Mouse (Mus musculus) CH12.LX (cell line): ENCODE results near the gene Ercc6. TPM values are rescaled to one million over a fixed set of nuclear protein-coding genes. Genes with fewer than 3 reads are reported as not detected.

Source experiments
- DNase-seq: peaks from one replicate; pipeline ENCODE4 v3.0.0-alpha.2; 2013; ENCODE audit errors: extremely low read depth
- H3K27ac ChIP-seq: 2 replicates; pipeline ENCODE4 v1.5.1; 2012; ENCODE audit warnings: low read depth, mild to moderate bottlenecking, control low read depth, moderate library complexity; ENCODE audit not compliant: insufficient read depth
- H3K27me3 ChIP-seq: replicated peaks from 2 replicates; pipeline ENCODE3; 2012; ENCODE audit warnings: inconsistent platforms
- H3K36me3 ChIP-seq, 2 experiments: replicated peaks in 1 of 2; 2 replicates each; pipeline versions ENCODE3 to v1.6.1; 2012; ENCODE audit warnings: inconsistent platforms in 1 of 2, low read length in 1 of 2, mild to moderate bottlenecking in 1 of 2, mixed read lengths in 1 of 2, moderate library complexity in 1 of 2; ENCODE audit not compliant: control insufficient read depth in 1 of 2, insufficient read depth in 1 of 2
- H3K4me1 ChIP-seq, 2 experiments: 2 replicates each; pipeline ENCODE4 v1.6.1; 2012; ENCODE audit warnings: inconsistent platforms in 1 of 2, moderate library complexity in 1 of 2; ENCODE audit not compliant: insufficient read depth in 2 of 2, control insufficient read depth in 1 of 2
- H3K4me2 ChIP-seq: 2 replicates; pipeline ENCODE4 v1.6.1; 2012; ENCODE audit warnings: low read depth, mild to moderate bottlenecking, control low read depth; ENCODE audit not compliant: poor library complexity, insufficient read depth, severe bottlenecking
- H3K4me3 ChIP-seq, 3 experiments: fragments of 150-350 bp in 1 of 3; sonication (generic) in 1 of 3; replicated peaks in 1 of 3; 2 replicates each; pipeline versions ENCODE3 to v1.5.1; 2011 to 2012; ENCODE audit warnings: low read depth in 2 of 3, low read length in 2 of 3, mild to moderate bottlenecking in 2 of 3, moderate library complexity in 2 of 3, control low read depth in 1 of 3, improper control_type of control experiment in 1 of 3, inconsistent platforms in 1 of 3, mixed read lengths in 1 of 3; ENCODE audit not compliant: poor library complexity in 1 of 3
- H3K79me2 ChIP-seq: replicated peaks from 2 replicates; pipeline ENCODE4 v1.6.1; 2012; ENCODE audit warnings: mild to moderate bottlenecking, moderate library complexity; ENCODE audit not compliant: control insufficient read depth, poor library complexity, insufficient read depth, severe bottlenecking; ENCODE audit errors: extremely low read depth
- H3K9ac ChIP-seq: 2 replicates; pipeline ENCODE4 v1.6.1; 2012; ENCODE audit warnings: low read depth, mild to moderate bottlenecking, control low read depth, moderate library complexity; ENCODE audit not compliant: insufficient read depth
- H3K9me3 ChIP-seq: replicated peaks from 2 replicates; pipeline ENCODE3; 2012; ENCODE audit warnings: low read length, inconsistent platforms, mixed read lengths
- BHLHE40 ChIP-seq: IDR thresholded peaks from 2 replicates; pipeline ENCODE4 v1.6.1; 2011; ENCODE audit warnings: mild to moderate bottlenecking, low read depth, low read length, improper control_type of control experiment
- CHD1 ChIP-seq: IDR thresholded peaks from 2 replicates; pipeline ENCODE4 v1.6.1; 2012; ENCODE audit warnings: low read depth, low read length, improper control_type of control experiment, inconsistent platforms
- CHD2 ChIP-seq: IDR thresholded peaks from 2 replicates; pipeline ENCODE4 v1.6.1; 2011; ENCODE audit warnings: low read length, improper control_type of control experiment
- CTCF ChIP-seq, 2 experiments: IDR thresholded peaks in 1 of 2; conservative IDR thresholded peaks in 1 of 2; 2 replicates each; pipeline ENCODE4 v1.5.1; 2011 to 2012; ENCODE audit warnings: low read depth in 2 of 2, low read length in 2 of 2, improper control_type of control experiment in 1 of 2, inconsistent platforms in 1 of 2, mild to moderate bottlenecking in 1 of 2, moderate library complexity in 1 of 2
- EP300 ChIP-seq: IDR thresholded peaks from 2 replicates; pipeline ENCODE4 v1.6.1; 2011; ENCODE audit warnings: low read length, improper control_type of control experiment
- ETS1 ChIP-seq: conservative IDR thresholded peaks from 2 replicates; pipeline ENCODE4 v1.6.1; 2012; ENCODE audit warnings: low read depth, mild to moderate bottlenecking, inconsistent platforms, low read length, improper control_type of control experiment, moderate library complexity
- GABPA ChIP-seq: IDR thresholded peaks from 2 replicates; pipeline ENCODE4 v1.6.1; 2012; ENCODE audit warnings: low read depth, low read length, improper control_type of control experiment, inconsistent platforms; ENCODE audit not compliant: insufficient replicate concordance
- HCFC1 ChIP-seq: IDR thresholded peaks from 2 replicates; pipeline ENCODE4 v1.6.1; 2012; ENCODE audit warnings: low read depth, mild to moderate bottlenecking, inconsistent platforms, low read length, improper control_type of control experiment
- JUND ChIP-seq: conservative IDR thresholded peaks from 2 replicates; pipeline ENCODE4 v1.6.1; 2011; ENCODE audit warnings: low read depth, low read length, improper control_type of control experiment
- KAT2A ChIP-seq: IDR thresholded peaks from 2 replicates; pipeline ENCODE4 v1.6.1; 2012; ENCODE audit warnings: low read length, improper control_type of control experiment, inconsistent platforms; ENCODE audit not compliant: insufficient replicate concordance
- MAFK ChIP-seq: IDR thresholded peaks from 2 replicates; pipeline ENCODE4 v1.6.1; 2011; ENCODE audit warnings: low read length, improper control_type of control experiment; ENCODE audit not compliant: insufficient replicate concordance
- MAZ ChIP-seq: IDR thresholded peaks from 2 replicates; pipeline ENCODE4 v1.6.1; 2012; ENCODE audit warnings: low read depth, mild to moderate bottlenecking, inconsistent platforms, low read length, improper control_type of control experiment, moderate library complexity
- MXI1 ChIP-seq: IDR thresholded peaks from 2 replicates; pipeline ENCODE4 v1.6.1; 2011; ENCODE audit warnings: mild to moderate bottlenecking, low read depth, low read length, improper control_type of control experiment
- NELFE ChIP-seq: IDR thresholded peaks from 2 replicates; pipeline ENCODE4 v1.6.1; 2011; ENCODE audit warnings: low read depth, low read length, improper control_type of control experiment
- NRF1 ChIP-seq: IDR thresholded peaks from 2 replicates; pipeline ENCODE4 v1.6.1; 2014; ENCODE audit warnings: low read depth, mild to moderate bottlenecking, inconsistent platforms, low read length, improper control_type of control experiment, moderate library complexity
- PAX5 ChIP-seq: IDR thresholded peaks from 2 replicates; pipeline ENCODE4 v1.6.1; 2012; ENCODE audit warnings: low read length, inconsistent platforms, mixed read lengths
- POLR2A ChIP-seq: IDR thresholded peaks from 2 replicates; pipeline ENCODE4 v1.6.1; 2011; ENCODE audit warnings: low read depth, mild to moderate bottlenecking, improper control_type of control experiment, low read length
- SIN3A ChIP-seq: IDR thresholded peaks from 2 replicates; pipeline ENCODE4 v1.6.1; 2012; ENCODE audit warnings: low read length, improper control_type of control experiment, inconsistent platforms
- SMC3 ChIP-seq: IDR thresholded peaks from 2 replicates; pipeline ENCODE4 v1.6.1; 2011; ENCODE audit warnings: low read depth, low read length, improper control_type of control experiment
- USF1 ChIP-seq: IDR thresholded peaks from 2 replicates; pipeline ENCODE4 v1.6.1; 2014; ENCODE audit warnings: low read depth, mild to moderate bottlenecking, inconsistent platforms, low read length, improper control_type of control experiment
- USF2 ChIP-seq: conservative IDR thresholded peaks from 2 replicates; pipeline ENCODE4 v1.6.1; 2011; ENCODE audit warnings: low read depth, low read length, improper control_type of control experiment
- ZMIZ1 ChIP-seq: IDR thresholded peaks from 2 replicates; pipeline ENCODE4 v1.6.1; 2012; ENCODE audit warnings: low read depth, mild to moderate bottlenecking, inconsistent platforms, low read length, improper control_type of control experiment
- ZNF384 ChIP-seq: IDR thresholded peaks from 2 replicates; pipeline ENCODE4 v1.6.1; 2012; ENCODE audit warnings: low read depth, low read length, improper control_type of control experiment, inconsistent platforms
- dilution Hi-C: fragments of 300-500 bp; cut with MboI; formaldehyde crosslinking; loops from 2 replicates; pipeline ENCODE4 v1.14.3; 2020; ENCODE audit warnings: low sequenced_read_pairs; ENCODE audit not compliant: extremely low pct_unique_long_range_greater_than_20kb, extremely low pct_ligation_motif_present
- in situ Hi-C: fragments of 300-500 bp; cut with MboI; formaldehyde crosslinking; loops from 3 replicates; pipeline ENCODE4 v1.14.3; 2019; ENCODE audit warnings: low sequenced_read_pairs, low pct_ligation_motif_present, low pct_unique_long_range_greater_than_20kb, mixed read lengths
- polyA plus RNA-seq: library from polyadenylated mRNA; unstranded; fragments of >175 nt; gene quantifications from 2 replicates; pipeline ENCODE4 v1.2.1, GENCODE M21; 2012; ENCODE audit warnings: low read depth; ENCODE audit not compliant: insufficient read length
- total RNA-seq, 2 experiments: library from RNA; depleted of rRNA; stranded (reverse); fragments of 300-350 nt in 1 of 2; fragments of >200 nt in 1 of 2; gene quantifications; 2 replicates each; pipeline ENCODE4 v1.2.3; 2012 to 2014

Ercc6 gene
- total and polyA plus RNA-seq, 3 experiments = 10.7 to 16.7 (median 15.3) TPM

GRCm38 (mm10) chr14:32522336-32522735 lies 9.0 kb downstream of the Ercc6 start:
- H3K9me3 ChIP-seq = no peaks in the 10 kb centered on the region
- H3K4me1 ChIP-seq = peaks cover 5 to 70% of the 10 kb centered on the region in 2 experiments
- H3K27ac ChIP-seq = no peak overlapping the region
- no peak overlapping the region for H3K4me2 ChIP-seq
- H3K4me3 ChIP-seq = no peak overlapping the region
- in situ Hi-C loops = no loop called here
- H3K79me2 ChIP-seq = no peaks in the 10 kb centered on the region
- dilution Hi-C loops = no loop called here
- peaks cover 46 to 91% of the 10 kb centered on the region in 2 experiments for H3K36me3 ChIP-seq
- H3K27me3 ChIP-seq = no peaks in the 10 kb centered on the region
- no peak for DNase-seq
- H3K9ac ChIP-seq = no peak overlapping the region
- TF ChIP-seq MAFK (no peak), SIN3A (no peak), SMC3 (no peak), USF1 (no peak), MXI1 (no peak), CHD1 (no peak), USF2 (no peak), JUND (no peak), CTCF (conservative IDR thresholded peaks at IDR 0.05 in 1 of 2, IDR thresholded peaks at IDR 0.05 in 1 of 2; ENCODE audit: low read depth in 2 of 2, low read length in 2 of 2) (no peak), NRF1 (no peak), NELFE (no peak), ZNF384 (no peak), GABPA (no peak), KAT2A (no peak), HCFC1 (no peak)
- TF ChIP-seq, all 38 proteins: peak for 0

GRCm38 (mm10) chr14:32524071-32524470 lies 10.8 kb downstream of the Ercc6 start:
- dilution Hi-C loops = no loop called here
- in situ Hi-C loops = no loop called here
- H3K4me3 ChIP-seq = no peak overlapping the region
- H3K9me3 ChIP-seq = no peaks in the 10 kb centered on the region
- peaks cover 5 to 58% of the 10 kb centered on the region in 2 experiments for H3K4me1 ChIP-seq
- H3K36me3 ChIP-seq = peaks cover 47 to 90% of the 10 kb centered on the region in 2 experiments
- no peaks in the 10 kb centered on the region for H3K79me2 ChIP-seq
- H3K4me2 ChIP-seq = no peak overlapping the region
- no peaks in the 10 kb centered on the region for H3K27me3 ChIP-seq
- H3K9ac ChIP-seq = no peak overlapping the region
- no peak for DNase-seq
- H3K27ac ChIP-seq = no peak overlapping the region
- no peak for TF ChIP-seq CHD1
- TF ChIP-seq CHD2 = no peak
- TF ChIP-seq USF1 = no peak
- TF ChIP-seq ZMIZ1 = no peak
- TF ChIP-seq GABPA = no peak
- TF ChIP-seq PAX5 = no peak
- no peak for TF ChIP-seq ETS1
- TF ChIP-seq KAT2A = no peak
- TF ChIP-seq MAZ = no peak
- TF ChIP-seq NRF1 = no peak
- no peak for TF ChIP-seq SMC3
- no peak for TF ChIP-seq BHLHE40
- no peak for TF ChIP-seq EP300
- no peak for TF ChIP-seq POLR2A
